In genomic region chr2:167278751-167279526, GRCm38 (mm10) we compare ENCODE assay signal across 8 mouse cellular contexts. TPM values are rescaled to one million over a fixed set of nuclear protein-coding genes. Genes with fewer than 3 reads are reported as not detected.
DNase-seq lines count a peak whose midpoint lies in the region; ATAC-seq lines count a peak whose summit lies in the region.

No protein-coding gene starts in this region.

- H3K9me3 ChIP-seq in heart, embryonic 11.5 days (replicated peaks; ENCODE audit: control insufficient read depth, low read length) = no peaks in the 10 kb centered on the region

- DNase-seq in heart, adult 11 months = peak; percentile 94
- peak; percentile 73 for DNase-seq in brain, adult 2 months (ENCODE audit: low read depth, low spot score)
- DNase-seq in heart, postnatal 25 days (ENCODE audit: low spot score) = peak; percentile 31
- DNase-seq in layer of hippocampus, postnatal 10 days (ENCODE audit: low spot score in 2 of 2) = peak; percentile 72 to 80
- DNase-seq in lung, postnatal 10 days = peak; percentile 71
- DNase-seq in right cerebral cortex, postnatal 10 days (ENCODE audit: low spot score in 2 of 2) = peak; percentile 46 to 63

- no peak for ATAC-seq in heart, embryonic 11.5 days (replicated peaks; ENCODE audit: insufficient number of reproducible peaks, low FRiP score, low TSS enrichment)
- ATAC-seq in erythroid progenitor cell, adult 5-6 weeks (replicated peaks; ENCODE audit: low FRiP score, poor library complexity, severe bottlenecking) = peak; percentile 67; the same call in 1 of the 2 replicates

- no peaks in the 10 kb centered on the region for H3K4me1 ChIP-seq in heart, embryonic 11.5 days (ENCODE audit: control insufficient read depth, insufficient read depth, low read length)

- no peak overlapping the region for H3K27ac ChIP-seq in heart, embryonic 11.5 days (ENCODE audit: low read depth, low read length)

- H3K36me3 ChIP-seq in heart, embryonic 11.5 days (ENCODE audit: control insufficient read depth, insufficient read depth, low read length) = no peaks in the 10 kb centered on the region

- peaks cover 3% of the 10 kb centered on the region; the same call in 1 of the 2 replicates for H3K27me3 ChIP-seq in heart, embryonic 11.5 days (ENCODE audit: control insufficient read depth, insufficient read depth, low read length)

- no peak overlapping the region for H3K4me3 ChIP-seq in heart, embryonic 11.5 days (ENCODE audit: low read depth, low read length)

- H3K9ac ChIP-seq in heart, embryonic 11.5 days (ENCODE audit: low read depth, low read length) = no peak overlapping the region

- no peak overlapping the region for H3K4me2 ChIP-seq in heart, embryonic 11.5 days

- 57% methylated on average over 17 of the region's 17 CpGs for WGBS in heart, embryonic 11.5 days (ENCODE audit: insufficient replicate concordance)

- intact Hi-C loops in heart, postnatal 25 days (cut with DNase I) = loop anchor here (1.0 kb wide), 2 partner anchors 57 to 207 kb away; no protein-coding TSS in a partner anchor

RNA-seq across cellular contexts. Expression of gene Ptgis, which starts 38.5 kb away (rescaled TPM):
- 19.6 and 21.6 TPM in 2 replicates for polyA plus RNA-seq in heart, embryonic 11.5 days (2014; fragmentation: Nextera tagmentation; extraction: Ambion mirVana)
- not detected in 2 replicates for total RNA-seq in erythroid progenitor cell, adult 5-6 weeks (2015; ENCODE audit: low replicate concordance)
- total RNA-seq in erythroid progenitor cell, adult 5-6 weeks (2017; ENCODE audit: low replicate concordance) = not detected in 2 replicates
- total RNA-seq in heart, postnatal 25 days (2021) = 10 to 100 TPM; 18.8 to 24.6 TPM
- total RNA-seq in layer of hippocampus, postnatal 10 days (2021) = 1 to 10 TPM; 2.3 to 2.8 TPM

Comparison
In these comparisons a context has a peak if more than half of its experiments do, and no peak if none do; other contexts are left out.
1. DNase-seq: peak in every context shown above with its lines; median percentile 94 in heart, adult 11 months; 76 in layer of hippocampus, postnatal 10 days; 73 in brain, adult 2 months; 71 in lung, postnatal 10 days; 54 in right cerebral cortex, postnatal 10 days; 31 in heart, postnatal 25 days.
2. RNA of gene Ptgis, which starts 38.5 kb away (total RNA-seq): 18.8 to 24.6 TPM in heart, postnatal 25 days; 2.3 to 2.8 TPM in layer of hippocampus, postnatal 10 days and not detected in erythroid progenitor cell, adult 5-6 weeks; every median in the first group is over 4 times any median in the second.